Mouse (Mus musculus): ENCODE results near the gene Btbd9.

- TF ChIP-seq POLR2A (IDR thresholded peaks at IDR 0.05; ENCODE audit: insufficient read length, low read depth) (no peak), MAX (IDR thresholded peaks at IDR 0.05; ENCODE audit: low read depth) (no peak), E2F4 (IDR thresholded peaks at IDR 0.05; ENCODE audit: insufficient read depth) (no peak)
Observed at GRCm38 (mm10) chr17:30559536-30559935, 16.8 kb downstream of the Btbd9 start.
